Mouse (Mus musculus): Measurements from ENCODE around the gene Crtam.

The Crtam gene

DNA sequence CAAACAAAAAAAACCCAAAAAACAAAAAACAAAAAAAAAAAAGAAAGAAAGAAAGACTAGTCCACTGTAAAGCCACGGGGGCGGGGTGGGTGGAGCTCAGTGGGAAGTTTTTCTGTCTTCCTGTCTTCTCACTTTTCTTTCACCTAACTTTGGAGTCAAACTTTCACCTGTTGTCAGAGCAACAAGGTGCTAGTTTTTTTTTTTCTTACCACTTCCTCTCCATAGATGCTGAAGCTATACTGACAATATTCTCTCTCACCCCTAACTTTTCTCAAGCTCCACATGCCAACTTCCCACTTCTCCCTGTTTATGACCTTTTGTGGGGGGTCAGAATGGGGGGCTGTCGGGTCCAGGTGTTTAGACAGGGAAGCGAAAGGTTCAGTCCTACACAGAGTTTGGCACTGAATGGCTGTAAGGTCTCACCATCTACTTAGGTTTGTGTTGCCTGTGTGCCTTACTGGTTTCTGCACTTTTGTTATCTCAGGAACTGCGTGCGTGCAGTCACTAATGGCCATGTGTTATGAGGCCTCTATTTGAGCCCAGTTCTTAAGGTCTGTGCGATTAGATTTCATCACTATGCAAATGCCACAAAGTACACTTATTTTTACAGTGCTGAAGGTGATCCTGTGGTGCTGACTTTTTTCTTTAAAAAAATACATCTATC lies 7.2 kb downstream of the Crtam start:
- no peak for DNase-seq

DNA sequence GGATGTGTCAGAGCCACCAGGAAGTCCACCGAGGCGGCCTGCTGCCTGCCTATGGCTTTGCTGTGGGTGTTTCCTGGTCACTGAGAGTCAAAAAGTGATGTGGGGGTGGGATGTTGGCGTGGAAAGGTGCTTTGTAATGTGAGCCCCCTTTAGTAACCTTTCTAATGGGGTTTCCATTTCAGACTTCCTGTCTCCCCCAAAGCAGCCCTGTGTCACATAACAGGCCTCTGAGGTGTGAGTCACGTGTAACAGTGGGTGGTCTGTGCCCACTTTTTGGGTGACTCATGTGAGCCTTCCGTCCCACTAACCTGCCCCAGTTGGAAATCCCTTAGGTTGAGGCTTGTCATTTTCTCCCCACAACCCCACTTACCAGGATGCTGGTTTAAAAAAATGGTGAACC lies 10.4 kb downstream of the Crtam start:
- DNase-seq, result no peak

DNA sequence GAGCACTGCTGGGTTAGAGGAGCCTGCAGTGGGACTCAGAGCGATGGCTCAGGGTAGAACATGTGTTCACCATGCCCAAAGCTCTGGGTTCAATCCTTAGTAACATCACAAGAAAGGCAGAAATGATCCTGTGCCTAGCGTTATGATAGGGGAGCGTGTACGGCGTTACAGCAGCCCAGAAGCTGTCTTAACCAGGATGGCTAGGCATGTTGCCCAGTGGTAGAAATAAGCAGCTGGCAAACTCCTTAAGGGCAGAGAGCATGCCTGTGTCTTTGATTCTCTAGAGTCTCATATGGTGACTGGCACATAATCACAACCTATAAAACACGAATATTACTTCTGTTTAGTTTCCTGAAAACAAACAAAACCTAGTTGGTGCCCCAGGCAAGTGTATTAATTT lies 12.9 kb downstream of the Crtam start:
- DNase-seq, result no peak

DNA sequence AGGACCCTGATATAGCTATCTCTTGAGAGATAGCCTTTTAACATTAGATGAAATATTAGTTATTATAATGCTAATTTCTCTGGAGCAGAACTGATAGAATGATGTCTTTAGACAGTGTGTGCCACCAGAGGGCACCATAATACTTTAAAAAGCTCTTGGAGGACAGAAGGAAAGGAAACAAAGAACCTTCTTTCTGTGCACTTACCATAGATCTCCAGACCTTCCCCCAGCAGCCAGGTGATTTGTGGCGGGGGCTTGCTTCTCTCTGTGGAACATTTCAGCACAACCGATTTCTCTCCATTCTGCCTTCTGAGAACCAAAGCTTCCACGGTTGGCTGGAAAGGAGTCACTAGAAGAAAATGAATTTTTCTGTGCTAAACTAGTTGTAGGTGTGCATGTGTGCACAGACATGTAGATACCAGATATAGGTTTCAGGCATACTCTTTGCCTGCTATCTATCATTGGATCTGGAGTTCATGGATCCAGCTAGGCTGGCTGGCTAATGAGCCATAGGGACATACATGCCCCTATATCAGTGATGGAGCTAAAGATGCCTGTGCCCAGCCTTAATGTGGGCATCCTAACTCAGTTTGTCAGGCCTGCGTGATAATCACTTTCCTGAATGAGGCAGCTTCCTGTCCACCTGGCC lies 14.4 kb downstream of the Crtam start:
- peak; percentile 47 for DNase-seq

DNA sequence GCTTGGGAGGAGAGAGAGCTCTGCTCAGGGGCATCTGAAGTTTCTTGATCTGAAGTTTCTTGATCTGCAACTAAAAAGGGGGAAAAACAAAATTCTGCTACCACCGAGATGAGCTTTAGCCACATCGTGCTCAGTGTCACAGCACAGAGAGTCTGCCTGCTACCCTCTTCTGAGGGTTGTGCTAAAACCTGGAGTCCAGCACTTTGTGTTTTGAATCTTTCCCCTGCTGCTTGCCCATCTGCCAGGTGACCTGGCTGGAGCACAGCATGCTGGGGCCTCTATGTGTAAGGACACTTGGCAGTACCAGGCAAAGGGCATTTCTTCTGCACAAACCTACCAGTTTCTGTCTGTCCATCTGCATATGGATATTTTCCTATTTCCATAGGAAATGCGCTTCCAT lies 20.1 kb downstream of the Crtam start:
- DNase-seq, result no peak

DNA sequence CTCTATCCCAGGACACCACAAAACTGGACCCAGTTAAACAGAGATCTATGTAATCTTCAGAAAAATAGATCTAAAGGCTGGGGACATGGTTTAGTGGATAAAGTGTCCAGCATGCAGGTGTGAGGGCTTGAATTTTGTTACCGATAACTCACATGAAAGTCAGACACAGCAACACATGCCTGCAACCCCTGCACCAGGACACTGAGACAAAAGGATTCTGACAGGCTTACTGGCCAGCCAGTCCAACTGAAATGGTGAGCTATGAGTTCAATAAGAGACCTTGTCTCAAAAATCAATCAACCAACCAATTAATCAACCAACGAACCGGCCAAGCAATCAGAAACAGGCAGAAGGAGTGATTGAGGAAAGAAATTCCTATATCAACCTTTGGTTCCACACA lies 20.7 kb downstream of the Crtam start:
- no peak for DNase-seq

DNA sequence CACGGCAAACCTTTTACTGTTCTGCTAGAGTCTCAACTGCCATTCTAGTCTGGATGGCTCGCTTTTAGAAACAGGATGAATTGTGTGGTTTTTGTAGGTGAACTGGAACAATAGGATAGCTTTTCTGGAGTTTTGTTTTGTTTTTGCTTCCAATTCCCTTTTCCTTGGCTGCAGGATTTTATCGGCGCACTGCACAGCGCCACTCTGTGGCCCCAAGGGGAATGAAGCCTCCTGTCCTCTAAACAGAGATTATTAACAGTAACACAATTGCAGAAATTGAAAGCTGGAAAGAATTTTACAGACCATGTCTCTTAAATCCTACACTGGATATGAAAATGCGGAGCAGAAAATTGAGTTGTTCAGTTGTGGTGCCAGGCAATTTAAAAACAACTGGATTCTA lies 21.9 kb downstream of the Crtam start:
- no peak for DNase-seq

DNA sequence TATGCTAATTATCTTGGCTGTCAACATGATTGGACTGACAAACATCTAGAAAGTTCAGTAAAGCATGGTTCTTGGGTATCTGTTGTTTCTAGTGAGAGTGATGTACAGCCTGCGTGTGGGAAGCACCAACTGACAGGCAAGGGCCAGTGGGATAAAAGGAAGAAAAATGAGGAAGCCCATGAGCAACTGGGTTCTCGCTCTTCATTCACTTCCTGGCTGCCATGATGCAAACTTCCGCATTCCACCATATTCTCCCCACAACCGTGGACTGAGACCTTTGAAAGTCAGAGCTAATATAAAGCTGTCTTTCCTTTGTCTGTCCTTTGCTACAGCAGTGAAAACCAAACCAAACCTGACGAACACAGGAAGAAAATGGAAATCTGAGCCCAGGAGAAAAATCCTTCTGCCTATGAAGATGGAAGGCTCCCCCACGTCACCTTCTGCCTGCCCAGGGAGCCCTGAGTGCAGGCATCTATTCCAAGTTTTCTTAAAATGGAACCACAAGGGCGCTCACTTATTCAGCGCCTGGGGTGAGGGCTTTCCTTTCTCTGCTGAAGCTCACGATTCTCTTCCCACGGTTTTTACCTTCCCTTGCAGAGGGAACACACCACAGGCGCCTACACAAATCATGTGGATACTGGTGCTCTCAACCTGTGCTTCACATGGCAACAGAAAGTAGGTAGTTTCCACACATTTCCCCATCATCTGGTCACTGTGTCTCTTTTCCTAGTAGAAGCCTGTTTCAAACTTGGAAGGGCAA lies 30.2 kb downstream of the Crtam start:
- DNase-seq, result peak; percentile 14

DNA sequence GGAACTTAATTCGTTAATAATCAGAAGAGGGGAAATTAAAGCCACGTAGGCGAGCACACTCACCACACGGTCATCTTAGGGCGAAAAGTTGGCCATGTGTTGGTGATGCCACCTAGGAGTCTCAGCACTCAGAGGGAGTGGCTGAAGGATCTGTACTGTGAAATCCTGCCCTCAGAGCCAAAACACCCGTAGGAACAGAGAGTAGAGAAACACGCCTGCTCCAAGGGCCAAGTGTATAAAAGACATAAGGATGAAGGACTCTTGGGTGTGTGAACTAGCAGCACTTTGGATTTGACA lies 40.1 kb downstream of the Crtam start:
- no peak for DNase-seq

DNA sequence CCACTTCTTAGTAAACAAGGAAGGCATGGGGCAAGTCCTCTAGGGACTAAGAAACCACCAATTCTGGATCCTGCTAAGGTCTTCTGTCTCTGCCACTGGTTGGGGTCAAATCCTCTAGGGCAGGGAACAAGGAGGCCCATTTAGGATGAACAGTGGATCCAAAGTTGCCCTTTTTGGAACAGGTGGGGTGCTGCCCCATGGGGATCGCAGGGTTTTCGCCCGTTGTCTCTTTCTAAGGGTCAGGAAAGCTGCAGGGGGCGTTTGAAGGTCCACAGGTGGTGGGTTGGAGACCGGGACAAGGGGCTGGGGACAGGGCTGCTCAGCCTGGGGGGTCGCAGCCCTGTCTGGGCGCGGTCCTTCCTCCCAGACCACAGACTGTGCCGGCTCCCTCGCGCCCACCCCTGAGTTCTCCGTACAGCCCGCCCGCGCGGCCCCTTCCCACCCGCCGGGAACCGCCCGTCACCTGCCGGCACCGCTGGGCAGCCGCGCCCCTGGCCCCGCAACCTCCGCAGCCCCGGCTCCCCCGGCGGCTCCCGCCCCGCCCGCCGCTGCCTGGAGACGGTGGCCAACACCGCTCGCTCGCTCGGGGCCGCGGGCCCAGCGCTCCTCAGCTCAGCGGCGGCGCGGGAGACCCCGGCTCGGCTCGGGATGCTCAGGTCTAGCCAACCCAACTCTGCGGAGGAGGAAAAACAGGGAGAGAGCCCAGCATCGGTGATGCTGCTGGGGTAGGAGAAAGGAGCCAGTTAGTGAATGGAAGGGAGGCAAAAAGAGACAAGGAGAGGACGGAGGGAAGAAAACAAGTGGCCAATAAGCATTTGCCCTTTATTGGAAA lies 40.6 kb downstream of the Crtam start, which contains the start of gene Jhy:
Gene Jhy, minus strand, starts transcription at position 533 of the 832 bp plus-strand sequence.
- DNase-seq, result peak; percentile 19

DNA sequence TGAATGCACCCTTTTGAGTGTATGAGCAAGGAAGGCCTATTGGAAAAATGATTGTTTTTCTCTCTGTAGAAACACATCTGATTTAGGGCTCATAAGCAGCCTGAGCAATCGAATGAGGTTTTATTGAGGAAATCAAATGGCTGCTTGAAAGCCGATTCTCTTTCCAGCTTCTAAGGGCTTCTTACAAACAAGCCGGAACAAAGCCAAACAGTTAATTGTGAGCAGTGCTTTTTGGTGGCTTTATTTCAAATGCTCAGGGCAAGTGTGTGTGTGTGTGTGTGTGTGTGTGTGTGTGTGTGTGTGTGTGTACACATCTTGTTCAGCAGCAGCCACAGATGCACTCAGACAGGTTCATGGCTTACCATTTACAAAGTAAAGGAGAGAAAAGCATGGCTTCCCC lies 43.0 kb downstream of the Crtam start:
- no peak for DNase-seq

DNA sequence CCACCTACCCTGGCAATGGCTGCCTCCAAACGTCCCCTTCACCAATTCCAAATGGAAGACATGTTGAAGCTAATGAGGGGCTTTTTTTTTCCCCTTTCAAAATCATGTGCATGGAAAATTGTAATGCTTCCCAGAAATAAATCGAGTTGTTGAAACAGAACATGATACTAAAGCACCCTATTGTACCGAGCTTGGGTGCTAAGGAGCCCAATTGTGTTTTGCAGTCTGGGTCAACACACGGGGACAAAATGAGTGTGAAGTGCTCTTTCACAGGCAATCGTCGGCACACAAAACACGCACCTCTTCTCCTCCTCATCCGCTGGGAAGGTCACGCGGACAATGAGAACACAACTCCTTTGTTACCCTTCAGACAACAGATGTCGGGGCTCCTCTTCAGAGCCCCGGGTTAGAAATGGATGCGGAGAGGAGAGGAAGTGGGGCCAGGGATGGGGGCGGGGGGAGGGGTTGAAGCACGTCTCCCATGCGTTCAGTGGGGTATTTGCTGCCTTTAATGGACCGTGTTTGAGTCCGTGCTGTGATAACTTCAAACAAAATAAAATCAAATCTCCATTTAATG lies 55.3 kb downstream of the Crtam start:
- DNase-seq, result no peak

DNA sequence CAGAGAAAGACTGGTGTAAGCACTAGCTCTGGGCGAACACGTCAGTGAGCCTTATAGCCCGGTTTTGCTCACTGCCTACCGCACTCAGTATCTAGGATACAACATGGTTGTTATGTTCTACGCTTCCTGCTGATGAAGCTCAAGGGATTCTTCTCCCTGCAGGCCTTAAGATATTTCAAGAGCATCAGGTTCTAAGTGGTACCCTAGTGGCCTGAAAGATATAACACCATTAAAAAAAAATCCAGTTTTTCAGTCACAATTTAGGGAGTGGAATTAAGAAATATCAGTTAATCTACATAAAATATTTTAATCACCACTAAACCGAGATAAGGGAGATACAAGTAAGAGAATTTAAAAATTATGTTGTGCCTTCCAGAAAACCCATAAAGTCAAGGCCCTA lies 56.0 kb downstream of the Crtam start:
- no peak for DNase-seq

DNA sequence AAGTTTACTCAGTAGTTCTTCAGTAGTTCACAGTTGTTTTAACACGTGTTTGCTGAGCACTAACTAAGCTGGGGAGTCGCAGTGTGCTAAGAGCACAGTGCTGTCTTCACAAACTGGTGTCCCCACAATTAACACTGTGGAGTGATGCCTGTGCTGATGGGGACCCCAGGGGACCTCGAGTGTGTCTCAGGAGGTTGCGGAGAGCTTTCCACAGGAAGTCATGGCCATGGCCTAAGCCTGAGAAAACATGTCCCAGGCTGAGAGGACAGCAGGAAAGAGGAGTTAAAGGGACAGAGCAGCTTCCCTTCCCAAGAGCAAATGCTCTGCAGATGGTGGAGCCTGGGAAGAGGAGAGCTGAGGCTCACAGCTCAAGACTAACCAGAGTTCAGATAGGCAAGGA lies 57.3 kb downstream of the Crtam start:
- DNase-seq, result no peak

DNA sequence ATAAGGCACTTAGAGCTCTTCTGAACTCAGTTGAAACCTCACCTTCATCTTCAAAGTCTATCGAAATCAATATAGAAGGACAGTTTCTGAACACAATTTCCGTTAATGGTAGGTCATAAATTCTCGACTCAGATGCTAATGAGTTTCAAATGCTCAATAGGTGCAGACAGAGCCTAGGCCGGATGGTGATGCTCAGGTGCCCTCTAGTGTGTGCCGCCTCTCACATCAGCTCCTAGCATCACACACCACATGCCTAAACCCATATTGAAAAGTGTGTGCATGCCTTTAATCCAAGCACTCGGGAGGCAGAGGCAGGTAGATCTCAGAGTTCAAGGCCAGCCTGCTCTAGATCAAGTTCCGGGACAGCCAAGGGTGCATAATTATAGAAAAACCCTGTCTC lies 67.0 kb downstream of the Crtam start:
- DNase-seq, result no peak

DNA sequence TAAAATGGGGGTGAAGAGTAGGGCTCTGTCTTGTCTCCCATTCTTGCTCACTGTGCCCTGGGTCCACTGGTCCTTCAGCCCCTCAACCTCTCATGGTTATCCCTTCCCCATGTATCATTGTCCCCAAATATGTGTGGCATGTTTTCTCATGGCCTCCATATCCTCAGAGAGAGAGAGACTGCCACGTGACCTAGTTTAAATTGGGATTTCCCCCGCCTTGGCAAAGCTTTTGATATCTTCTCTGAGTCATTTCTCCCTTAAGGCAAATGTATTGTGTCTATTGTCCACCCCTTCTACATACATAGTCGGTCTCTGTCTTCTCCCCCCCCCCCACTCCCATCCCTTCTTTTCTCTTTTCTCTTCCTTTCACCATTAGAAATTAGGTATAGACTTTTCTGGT lies 71.1 kb downstream of the Crtam start:
- DNase-seq, result no peak

DNA sequence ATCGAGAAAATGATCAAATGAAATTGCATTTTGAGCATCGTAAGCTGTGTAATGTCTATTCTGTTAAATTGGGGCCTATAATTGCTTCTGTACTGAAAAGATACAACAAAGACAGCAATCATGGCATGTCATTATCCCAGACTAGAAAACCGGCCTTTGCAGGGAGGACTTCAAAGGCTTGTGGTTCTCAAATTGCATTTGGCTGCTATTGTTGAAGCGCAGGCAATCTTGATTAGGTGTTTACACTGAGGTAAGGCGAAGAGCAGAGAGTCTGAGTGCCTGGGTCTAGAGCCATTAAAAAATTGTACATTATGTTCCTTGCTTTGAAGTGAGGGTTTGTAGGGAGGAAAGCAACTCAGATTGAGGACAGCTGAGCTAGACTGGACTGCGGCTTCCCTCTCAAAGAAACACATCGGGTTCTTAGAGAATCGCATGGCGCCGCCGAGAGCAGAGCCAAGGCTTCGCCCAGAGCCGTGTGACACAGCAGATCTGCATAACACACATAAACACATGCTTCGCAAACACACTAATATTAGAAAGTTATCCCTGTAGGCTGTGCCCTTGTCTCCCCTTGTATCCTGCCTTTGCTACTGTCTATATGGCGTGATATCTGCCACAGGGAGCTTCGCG lies 77.0 kb downstream of the Crtam start:
- no peak for DNase-seq
